Mouse (Mus musculus) forebrain, embryonic 15.5 days (tissue): Measurements from ENCODE around the gene 3110082I17Rik. TPM values are rescaled to one million over a fixed set of nuclear protein-coding genes. Genes with fewer than 3 reads are reported as not detected.

Experiments used
- ATAC-seq: fragments of 200-750 bp; cut with Nextera tagmentation; replicated peaks from 2 replicates; pipeline ENCODE4 v1.8.0; 2017; ENCODE audit warnings: mild to moderate bottlenecking, moderate TSS enrichment, moderate library complexity
- H3K27ac ChIP-seq: fragments of 300-500 bp; sonication (generic); replicated peaks from 2 replicates; pipeline ENCODE4 v1.5.1; 2015; ENCODE audit warnings: mild to moderate bottlenecking, inconsistent platforms
- H3K27me3 ChIP-seq: fragments of 300-500 bp; sonication (generic); 2 replicates; pipeline ENCODE4 v1.6.1; 2015; ENCODE audit warnings: inconsistent platforms
- H3K36me3 ChIP-seq: fragments of 300-500 bp; sonication (generic); 2 replicates; pipeline ENCODE4 v1.6.1; 2015; ENCODE audit warnings: mild to moderate bottlenecking, inconsistent platforms
- H3K4me1 ChIP-seq: fragments of 300-500 bp; sonication (generic); 2 replicates; pipeline ENCODE4 v1.6.1; 2015; ENCODE audit warnings: inconsistent platforms
- H3K4me2 ChIP-seq: fragments of 300-500 bp; sonication (generic); replicated peaks from 2 replicates; pipeline ENCODE4 v1.6.1; 2015; ENCODE audit warnings: mild to moderate bottlenecking, inconsistent platforms
- H3K4me3 ChIP-seq: fragments of 300-500 bp; sonication (generic); 2 replicates; pipeline ENCODE4 v1.5.1; 2015; ENCODE audit warnings: mild to moderate bottlenecking, inconsistent platforms
- H3K9ac ChIP-seq: fragments of 300-500 bp; sonication (generic); replicated peaks from 2 replicates; pipeline ENCODE4 v1.6.1; 2015; ENCODE audit warnings: mild to moderate bottlenecking, inconsistent platforms
- H3K9me3 ChIP-seq: fragments of 300-500 bp; sonication (generic); 2 replicates; pipeline ENCODE4 v1.6.1; 2016; ENCODE audit warnings: inconsistent platforms
- WGBS: fragments of 180-500 bp; shearing (Covaris S2); methylation state at CpG from one replicate; pipeline ENCODE4 v1.1.7; 2015; ENCODE audit warnings: mixed read lengths; 5-methylcytosine and 5-hydroxymethylcytosine counted together
- polyA plus RNA-seq: library from polyadenylated mRNA; unstranded; fragments of >200 nt; fragmentation: Nextera tagmentation; extraction: Ambion mirVana; gene quantifications from 2 replicates; pipeline ENCODE4 v1.2.1, GENCODE M21; 2015

The 3110082I17Rik gene
- polyA plus RNA-seq, 1 experiment from 2014 or later, result 20.4 TPM

- Histone ChIP-seq H3K4me1 (peaks cover 20% of the 10 kb centered on the region), H3K27me3 (no peaks in the 10 kb centered on the region), H3K4me2 (no peak overlapping the region), H3K9ac (0 out of 2 replicates have a peak overlapping the region, but pooled peaks have one; percentile 15), H3K36me3 (no peaks in the 10 kb centered on the region), H3K27ac (0 out of 2 replicates have a peak overlapping the region, but pooled peaks have one; percentile 29), H3K4me3 (no peak overlapping the region), H3K9me3 (no peaks in the 10 kb centered on the region)
- whole genome bisulfite sequencing, result 75% methylated on average over 17 of the region's 17 CpGs
- ATAC-seq, result no peak
Measured at GRCm38 (mm10) chr5:139388694-139389675, 71.3 kb downstream of the 3110082I17Rik start.

- Histone ChIP-seq H3K4me3 (no peak overlapping the region), H3K27me3 (no peaks in the 10 kb centered on the region), H3K36me3 (no peaks in the 10 kb centered on the region), H3K9me3 (no peaks in the 10 kb centered on the region), H3K9ac (no peak overlapping the region), H3K4me1 (peaks cover 20% of the 10 kb centered on the region), H3K4me2 (no peak overlapping the region), H3K27ac (peak overlapping the region; percentile 19; the same call in 1 of the 2 replicates)
- WGBS, result 80% methylated on average over 4 of the region's 4 CpGs
- no peak for ATAC-seq
Measured at GRCm38 (mm10) chr5:139388195-139388570, 72.1 kb downstream of the 3110082I17Rik start.

- no peaks in the 10 kb centered on the region for H3K36me3 ChIP-seq
- H3K9ac ChIP-seq, result no peak overlapping the region
- H3K4me3 ChIP-seq, result no peak overlapping the region
- peaks cover 20% of the 10 kb centered on the region for H3K4me1 ChIP-seq
- H3K27ac ChIP-seq, result peak overlapping the region; percentile 18; the same call in 1 of the 2 replicates
- no peaks in the 10 kb centered on the region for H3K27me3 ChIP-seq
- 82% methylated on average over 10 of the region's 10 CpGs for WGBS
- no peaks in the 10 kb centered on the region for H3K9me3 ChIP-seq
- 0 out of 2 replicates have a peak, but pooled peaks have one; percentile 11 for ATAC-seq
- H3K4me2 ChIP-seq, result no peak overlapping the region
Measured at GRCm38 (mm10) chr5:139387329-139388194, 72.8 kb downstream of the 3110082I17Rik start.

- Histone ChIP-seq H3K4me3 (no peak overlapping the region), H3K9me3 (no peaks in the 10 kb centered on the region), H3K9ac (no peak overlapping the region), H3K4me1 (peaks cover 24% of the 10 kb centered on the region), H3K4me2 (no peak overlapping the region), H3K27me3 (no peaks in the 10 kb centered on the region), H3K36me3 (no peaks in the 10 kb centered on the region), H3K27ac (no peak overlapping the region)
- 92% methylated on average over 5 of the region's 5 CpGs for WGBS
- no peak for ATAC-seq
Measured at GRCm38 (mm10) chr5:139386047-139386446, 74.3 kb downstream of the 3110082I17Rik start.

GRCm38 (mm10) chr5:139384531-139384930, 75.8 kb downstream of the 3110082I17Rik start:
- Histone ChIP-seq H3K36me3 (no peaks in the 10 kb centered on the region), H3K4me2 (no peak overlapping the region), H3K27me3 (no peaks in the 10 kb centered on the region), H3K9me3 (no peaks in the 10 kb centered on the region), H3K9ac (no peak overlapping the region), H3K27ac (no peak overlapping the region), H3K4me3 (no peak overlapping the region), H3K4me1 (peaks cover 30% of the 10 kb centered on the region)
- WGBS, result 86% methylated on average over 10 of the region's 10 CpGs
- no peak for ATAC-seq

GRCm38 (mm10) chr5:139383234-139383633, 77.1 kb downstream of the 3110082I17Rik start:
- Histone ChIP-seq H3K27ac (no peak overlapping the region), H3K4me2 (no peak overlapping the region), H3K4me3 (no peak overlapping the region), H3K9ac (no peak overlapping the region), H3K36me3 (no peaks in the 10 kb centered on the region), H3K27me3 (no peaks in the 10 kb centered on the region), H3K4me1 (peaks cover 24% of the 10 kb centered on the region), H3K9me3 (no peaks in the 10 kb centered on the region)
- no peak for ATAC-seq
- 80% methylated on average over 9 of the region's 9 CpGs for WGBS

- H3K27ac ChIP-seq, result no peak overlapping the region
- no peaks in the 10 kb centered on the region for H3K36me3 ChIP-seq
- H3K4me2 ChIP-seq, result no peak overlapping the region
- H3K27me3 ChIP-seq, result no peaks in the 10 kb centered on the region
- 72% methylated on average over 8 of the region's 8 CpGs for WGBS
- peaks cover 19% of the 10 kb centered on the region for H3K4me1 ChIP-seq
- ATAC-seq, result no peak
- no peaks in the 10 kb centered on the region for H3K9me3 ChIP-seq
- H3K4me3 ChIP-seq, result no peak overlapping the region
- H3K9ac ChIP-seq, result no peak overlapping the region
Measured at GRCm38 (mm10) chr5:139382760-139383159, 77.6 kb downstream of the 3110082I17Rik start.

GRCm38 (mm10) chr5:139381586-139382513, 78.5 kb downstream of the 3110082I17Rik start:
- Histone ChIP-seq H3K4me1 (peaks cover 17% of the 10 kb centered on the region), H3K4me2 (no peak overlapping the region), H3K4me3 (no peak overlapping the region), H3K36me3 (no peaks in the 10 kb centered on the region), H3K9me3 (no peaks in the 10 kb centered on the region), H3K9ac (no peak overlapping the region), H3K27me3 (no peaks in the 10 kb centered on the region), H3K27ac (no peak overlapping the region)
- ATAC-seq, result no peak
- WGBS, result 85% methylated on average over 18 of the region's 18 CpGs

GRCm38 (mm10) chr5:139380385-139381248, 79.7 kb downstream of the 3110082I17Rik start:
- under 1% methylated on average over 73 of the region's 73 CpGs for WGBS
- peaks cover 17% of the 10 kb centered on the region for H3K4me1 ChIP-seq
- peak overlapping the region; percentile 64 for H3K9ac ChIP-seq
- H3K9me3 ChIP-seq, result no peaks in the 10 kb centered on the region
- H3K36me3 ChIP-seq, result no peaks in the 10 kb centered on the region
- H3K4me2 ChIP-seq, result peak overlapping the region; percentile 92
- H3K27me3 ChIP-seq, result no peaks in the 10 kb centered on the region
- ATAC-seq, result peak; percentile 71
- H3K27ac ChIP-seq, result no peak overlapping the region; the same call in 1 of the 2 replicates
- peak overlapping the region; percentile 58 for H3K4me3 ChIP-seq

- Histone ChIP-seq H3K4me3 (peak overlapping the region; percentile 58), H3K36me3 (no peaks in the 10 kb centered on the region), H3K4me1 (peaks cover 17% of the 10 kb centered on the region), H3K9me3 (no peaks in the 10 kb centered on the region), H3K4me2 (peak overlapping the region; percentile 92), H3K27ac (no peak overlapping the region), H3K27me3 (no peaks in the 10 kb centered on the region), H3K9ac (peak overlapping the region; percentile 64)
- 20% methylated on average over 8 of the region's 8 CpGs for WGBS
- peak; percentile 15; the same call in 1 of the 2 replicates for ATAC-seq
Measured at GRCm38 (mm10) chr5:139379771-139380384, 80.4 kb downstream of the 3110082I17Rik start.
